Mouse (Mus musculus): ENCODE measurements around the gene Gata1.

DNA sequence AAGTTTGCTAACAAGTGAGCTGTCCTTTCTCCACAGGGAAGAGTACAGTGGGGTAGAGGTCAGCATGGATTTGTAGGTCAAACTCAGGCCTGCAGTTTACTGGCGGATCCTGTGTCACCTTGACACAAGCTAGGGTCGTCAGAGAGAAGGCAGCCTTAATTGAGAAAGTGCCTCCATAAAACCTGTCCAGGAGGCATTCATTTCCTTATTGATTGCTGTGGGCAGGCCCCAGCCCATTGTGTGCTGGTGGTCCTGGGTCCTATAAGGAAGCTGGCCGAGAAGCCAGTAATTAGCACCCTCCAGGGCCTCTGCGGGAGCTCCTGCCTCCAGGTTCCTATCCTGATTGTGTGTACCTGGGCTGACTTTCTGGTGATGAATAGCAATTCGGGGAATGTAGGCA lies 24.1 kb upstream of the Gata1 start:
- no peak for TF ChIP-seq CTCF (IDR thresholded peaks at IDR 0.05; ENCODE audit: borderline replicate concordance, insufficient read depth, low read length)
- no peak for TF ChIP-seq POLR2A (IDR thresholded peaks at IDR 0.05; ENCODE audit: low read depth, low read length)

Data from embryonic fibroblast, embryonic 13.5 days (primary cell).